Mouse (Mus musculus) lung, embryonic 14.5 days (tissue): ENCODE data around the gene Slc5a10. TPM values are rescaled to one million over a fixed set of nuclear protein-coding genes. Genes with fewer than 3 reads are reported as not detected.
A peak's percentile ranks its signal among the peaks of the same experiment; 100 is the strongest.

Source experiments
- ATAC-seq: fragments of 200-750 bp; cut with Nextera tagmentation; 2 replicates; pipeline ENCODE4 v1.8.0; 2017; ENCODE audit warnings: mild to moderate bottlenecking, moderate TSS enrichment, moderate library complexity; ENCODE audit not compliant: insufficient read depth
- DNase-seq: peaks from one replicate; pipeline ENCODE4 v3.0.0-alpha.2; 2015
- H3K27ac ChIP-seq: fragments of 300-500 bp; sonication (generic); 2 replicates; pipeline ENCODE4 v1.5.1; 2014; ENCODE audit warnings: low read depth, mild to moderate bottlenecking, moderate library complexity
- H3K27me3 ChIP-seq: fragments of 300-500 bp; sonication (generic); 2 replicates; pipeline ENCODE4 v1.6.1; 2014; ENCODE audit warnings: low read length, control low read depth; ENCODE audit not compliant: insufficient read depth
- H3K36me3 ChIP-seq: fragments of 300-500 bp; sonication (generic); 2 replicates; pipeline ENCODE4 v1.6.1; 2014; ENCODE audit warnings: control low read depth; ENCODE audit not compliant: insufficient read depth
- H3K4me1 ChIP-seq: fragments of 300-500 bp; sonication (generic); 2 replicates; pipeline ENCODE4 v1.6.1; 2014; ENCODE audit warnings: antibody characterized with exemption, control low read depth; ENCODE audit not compliant: insufficient read depth
- H3K4me2 ChIP-seq: fragments of 300-500 bp; sonication (generic); 2 replicates; pipeline ENCODE4 v1.6.1; 2014; ENCODE audit warnings: mild to moderate bottlenecking
- H3K4me3 ChIP-seq: fragments of 300-500 bp; sonication (generic); 2 replicates; pipeline ENCODE4 v1.5.1; 2014; ENCODE audit warnings: low read depth, low read length
- H3K9ac ChIP-seq: fragments of 300-500 bp; sonication (generic); 2 replicates; pipeline ENCODE4 v1.6.1; 2014
- H3K9me3 ChIP-seq: fragments of 300-500 bp; sonication (generic); 2 replicates; pipeline ENCODE4 v1.6.1; 2016; ENCODE audit warnings: low read depth, low read length, control low read depth
- CTCF ChIP-seq: IDR thresholded peaks from 2 replicates; pipeline ENCODE4 v1.5.1; 2016; ENCODE audit warnings: antibody characterized with exemption, low read depth
- WGBS: fragments of 180-500 bp; shearing (Covaris S2); extraction: QIAGEN DNeasy Blood & Tissue Kit; methylation state at CpG from one replicate; pipeline ENCODE4 v1.1.7; 2014; 5-methylcytosine and 5-hydroxymethylcytosine counted together
- polyA plus RNA-seq: library from polyadenylated mRNA; unstranded; fragments of >200 nt; fragmentation: Nextera tagmentation; extraction: Ambion mirVana; gene quantifications from 2 replicates; pipeline ENCODE4 v1.2.1, GENCODE M21; 2014

Gene Slc5a10
- polyA plus RNA-seq, 1 experiment from 2014 or later: not detected

GRCm38 (mm10) chr11:61744460-61744859 is 23.8 kb upstream of the Slc5a10 start:
- DNase-seq (peak; percentile 21), ATAC-seq (no peak)
- Histone ChIP-seq H3K9ac (no peak overlapping the region), H3K4me3 (no peak overlapping the region), H3K4me1 (no peaks in the 10 kb centered on the region), H3K27ac (no peak overlapping the region), H3K9me3 (no peaks in the 10 kb centered on the region), H3K27me3 (no peaks in the 10 kb centered on the region), H3K4me2 (no peak overlapping the region), H3K36me3 (peaks cover 79% of the 10 kb centered on the region)
- WGBS: 72% methylated on average over 3 of the region's 3 CpGs
- peak; percentile 34; the same call in 1 of the 2 replicates for TF ChIP-seq CTCF

GRCm38 (mm10) chr11:61743768-61744167 is 23.1 kb upstream of the Slc5a10 start:
- Histone ChIP-seq H3K36me3 (peaks cover 79% of the 10 kb centered on the region), H3K4me1 (no peaks in the 10 kb centered on the region), H3K27me3 (no peaks in the 10 kb centered on the region), H3K9ac (no peak overlapping the region), H3K9me3 (no peaks in the 10 kb centered on the region), H3K27ac (no peak overlapping the region), H3K4me3 (no peak overlapping the region), H3K4me2 (no peak overlapping the region)
- no peak for ATAC-seq
- no peak for TF ChIP-seq CTCF
- WGBS: 74% methylated on average over 3 of the region's 3 CpGs
- DNase-seq: no peak

GRCm38 (mm10) chr11:61740500-61740899 is 19.9 kb upstream of the Slc5a10 start:
- no peak; the same call in 1 of the 2 replicates for TF ChIP-seq CTCF
- Histone ChIP-seq H3K27me3 (no peaks in the 10 kb centered on the region), H3K4me3 (no peak overlapping the region), H3K4me1 (no peaks in the 10 kb centered on the region), H3K4me2 (no peak overlapping the region), H3K36me3 (peaks cover 87% of the 10 kb centered on the region), H3K9me3 (no peaks in the 10 kb centered on the region), H3K9ac (no peak overlapping the region), H3K27ac (no peak overlapping the region)
- 97% methylated on average over 1 of the region's 1 CpGs for WGBS
- no peak for DNase-seq
- ATAC-seq: no peak

- WGBS: 91% methylated on average over 1 of the region's 1 CpGs
Measured at GRCm38 (mm10) chr11:61737290-61737689, 16.7 kb upstream of the Slc5a10 start.

GRCm38 (mm10) chr11:61732672-61733071 is 12.0 kb upstream of the Slc5a10 start:
- no peaks in the 10 kb centered on the region for H3K4me1 ChIP-seq
- WGBS: 87% methylated on average over 7 of the region's 7 CpGs
- peaks cover 78% of the 10 kb centered on the region for H3K36me3 ChIP-seq
- TF ChIP-seq CTCF: no peak
- H3K4me3 ChIP-seq: no peak overlapping the region
- H3K9me3 ChIP-seq: no peaks in the 10 kb centered on the region
- ATAC-seq: no peak
- H3K9ac ChIP-seq: no peak overlapping the region
- H3K4me2 ChIP-seq: no peak overlapping the region
- no peak for DNase-seq
- H3K27me3 ChIP-seq: no peaks in the 10 kb centered on the region
- H3K27ac ChIP-seq: no peak overlapping the region

More at GRCm38 (mm10) chr11:61737290-61737689, 16.7 kb upstream of the Slc5a10 start:
- Histone ChIP-seq H3K9ac (no peak overlapping the region), H3K27me3 (no peaks in the 10 kb centered on the region), H3K9me3 (no peaks in the 10 kb centered on the region), H3K36me3 (peaks cover 94% of the 10 kb centered on the region), H3K4me1 (no peaks in the 10 kb centered on the region), H3K4me2 (no peak overlapping the region), H3K4me3 (no peak overlapping the region), H3K27ac (no peak overlapping the region)
- ATAC-seq (no peak), DNase-seq (no peak)
- TF ChIP-seq CTCF: no peak

GRCm38 (mm10) chr11:61728037-61728436 is 7.4 kb upstream of the Slc5a10 start:
- DNase-seq (peak; percentile 27), ATAC-seq (no peak)
- peaks cover 54% of the 10 kb centered on the region for H3K36me3 ChIP-seq
- no peaks in the 10 kb centered on the region for H3K4me1 ChIP-seq
- H3K4me3 ChIP-seq: no peak overlapping the region
- H3K9ac ChIP-seq: no peak overlapping the region
- no peak overlapping the region for H3K4me2 ChIP-seq
- no peak overlapping the region for H3K27ac ChIP-seq
- H3K27me3 ChIP-seq: no peaks in the 10 kb centered on the region
- TF ChIP-seq CTCF: no peak
- 61% methylated on average over 2 of the region's 2 CpGs for WGBS
- no peaks in the 10 kb centered on the region for H3K9me3 ChIP-seq

- 71% methylated on average over 5 of the region's 5 CpGs for WGBS
- no peak overlapping the region for H3K9ac ChIP-seq
- TF ChIP-seq CTCF: no peak
- H3K4me2 ChIP-seq: no peak overlapping the region
- H3K27me3 ChIP-seq: no peaks in the 10 kb centered on the region
- H3K36me3 ChIP-seq: peaks cover 11% of the 10 kb centered on the region; the same call in 1 of the 2 replicates
- H3K4me1 ChIP-seq: no peaks in the 10 kb centered on the region
- no peak overlapping the region for H3K27ac ChIP-seq
- ATAC-seq: no peak
- no peak for DNase-seq
- H3K4me3 ChIP-seq: no peak overlapping the region
- H3K9me3 ChIP-seq: no peaks in the 10 kb centered on the region
Measured at GRCm38 (mm10) chr11:61722077-61722476, 1.5 kb upstream of the Slc5a10 start.

- no peak overlapping the region for H3K27ac ChIP-seq
- TF ChIP-seq CTCF: no peak
- H3K27me3 ChIP-seq: no peaks in the 10 kb centered on the region
- no peak overlapping the region for H3K4me2 ChIP-seq
- DNase-seq (no peak), ATAC-seq (no peak)
- WGBS: 62% methylated on average over 8 of the region's 8 CpGs
- no peaks in the 10 kb centered on the region for H3K4me1 ChIP-seq
- H3K4me3 ChIP-seq: no peak overlapping the region
- H3K9ac ChIP-seq: no peak overlapping the region
- no peaks in the 10 kb centered on the region for H3K9me3 ChIP-seq
- no peaks in the 10 kb centered on the region for H3K36me3 ChIP-seq
Measured at GRCm38 (mm10) chr11:61719826-61720225, 800 bp downstream of the Slc5a10 start.
